Mouse (Mus musculus): Measurements from ENCODE around the gene Pp2d1. TPM values are rescaled to one million over a fixed set of nuclear protein-coding genes. Genes with fewer than 3 reads are reported as not detected.

Pp2d1 gene
- polyA plus RNA-seq, 1 experiment, result not detected

- WGBS, result 90% methylated on average over 2 of the region's 2 CpGs
Measured at GRCm38 (mm10) chr17:53502966-53503365, 36.3 kb downstream of the Pp2d1 start.

GRCm38 (mm10) chr17:53489007-53489378 lies 50.3 kb downstream of the Pp2d1 start:
- WGBS, result 89% methylated on average over 1 of the region's 1 CpGs
- DNase-seq (ENCODE audit: low read depth, low spot score), result no peak

More at GRCm38 (mm10) chr17:53502966-53503365, 36.3 kb downstream of the Pp2d1 start:
- DNase-seq (ENCODE audit: low read depth, low spot score), result no peak

GRCm38 (mm10) chr17:53488291-53489006 lies 50.8 kb downstream of the Pp2d1 start:
- DNase-seq (ENCODE audit: low read depth, low spot score), result no peak

GRCm38 (mm10) chr17:53480433-53480832 lies 58.8 kb downstream of the Pp2d1 start:
- 24% methylated on average over 7 of the region's 7 CpGs for WGBS
- no peak for DNase-seq (ENCODE audit: low read depth, low spot score)

More at GRCm38 (mm10) chr17:53488291-53489006, 50.8 kb downstream of the Pp2d1 start:
- WGBS, result 78% methylated on average over 4 of the region's 4 CpGs

GRCm38 (mm10) chr17:53479604-53480041 lies 59.6 kb downstream of the Pp2d1 start:
- DNase-seq (ENCODE audit: low read depth, low spot score), result no peak
- 0% methylated on average over 32 of the region's 33 CpGs for WGBS

- peak; percentile 97 for DNase-seq (ENCODE audit: low read depth, low spot score)
- WGBS, result under 1% methylated on average over 75 of the region's 82 CpGs
Measured at GRCm38 (mm10) chr17:53478858-53479603, 60.2 kb downstream of the Pp2d1 start, which contains the start of gene Rab5a. TSS of gene Rab5a (plus strand) at chr17:53479234.

GRCm38 (mm10) chr17:53478066-53478857 lies 61.0 kb downstream of the Pp2d1 start:
- no peak for DNase-seq (ENCODE audit: low read depth, low spot score)
- 5% methylated on average over 15 of the region's 15 CpGs for WGBS

- no peak for DNase-seq (ENCODE audit: low read depth, low spot score)
Measured at GRCm38 (mm10) chr17:53468697-53469096, 70.6 kb downstream of the Pp2d1 start.

- no peak for DNase-seq (ENCODE audit: low read depth, low spot score)
- 48% methylated on average over 4 of the region's 4 CpGs for WGBS
Measured at GRCm38 (mm10) chr17:53465569-53465968, 73.7 kb downstream of the Pp2d1 start.

GRCm38 (mm10) chr17:53463496-53463840 lies 75.8 kb downstream of the Pp2d1 start:
- DNase-seq (ENCODE audit: low read depth, low spot score), result no peak
- WGBS, result 6% methylated on average over 8 of the region's 9 CpGs

- DNase-seq (ENCODE audit: low read depth, low spot score), result peak; percentile 84
- WGBS, result 20% methylated on average over 26 of the region's 26 CpGs
Measured at GRCm38 (mm10) chr17:53462603-53463495, 76.4 kb downstream of the Pp2d1 start, which contains the start of gene Efhb. TSS of gene Efhb (minus strand) at chr17:53463321.

Other genes starting within 250 kb of the Pp2d1 start
- gene Efhb, start 76.1 kb downstream of the Pp2d1 start, polyA plus RNA-seq (2012; rRNA removed), result 0.56 and 0.59 TPM in 2 replicates
- gene Rab5a, start 60.2 kb downstream of the Pp2d1 start, polyA plus RNA-seq (2012; rRNA removed), result 7.8 and 9.7 TPM in 2 replicates
- 6.6 and 7.7 TPM in 2 replicates for gene Kat2b, start 27.4 kb upstream of the Pp2d1 start, polyA plus RNA-seq (2012; rRNA removed)
- gene Sgo1, start 149.9 kb upstream of the Pp2d1 start, polyA plus RNA-seq (2012; rRNA removed), result 1.8 and 2.0 TPM in 2 replicates

All from large intestine, adult 2 months (tissue).